In genomic region chr11:106106047-106106587, GRCm38 (mm10) we compare ENCODE assay signal across 15 mouse cellular contexts. TPM values are rescaled to one million over a fixed set of nuclear protein-coding genes. Genes with fewer than 3 reads are reported as not detected.
A peak's percentile ranks its signal among the peaks of the same experiment; 100 is the strongest.
DNase-seq lines count a peak whose midpoint lies in the region; ATAC-seq and TF ChIP-seq lines count a peak whose summit lies in the region.
"Had no signal": no experiment of that assay in that cellular context is flagged by ENCODE, and none has a peak within 500 bp of the region (broad histone marks: within the 10 kb centered on the region; RNA-seq: fewer than 3 reads in every experiment).

No protein-coding gene starts in this region.

- no peaks in the 10 kb centered on the region for H3K4me1 ChIP-seq in liver, embryonic 11.5 days (replicated peaks; ENCODE audit: control insufficient read depth, insufficient read depth, low read length)
- peaks cover 33% of the 10 kb centered on the region for H3K4me1 ChIP-seq in bone marrow macrophage, adult 2 months (ENCODE audit: control insufficient read depth, insufficient read depth, low read length)
- no peaks in the 10 kb centered on the region for H3K4me1 ChIP-seq in hindbrain, embryonic 12.5 days
- H3K4me1 ChIP-seq: lung, embryonic 15.5 days; stomach, embryonic 15.5 days had no signal

- H3K9ac ChIP-seq in liver, embryonic 11.5 days (ENCODE audit: low read depth, low read length): no peak overlapping the region
- H3K9ac ChIP-seq in hindbrain, embryonic 12.5 days: no peak overlapping the region
- H3K9ac ChIP-seq: lung, embryonic 15.5 days; stomach, embryonic 15.5 days had no signal

- no peak for TF ChIP-seq CTCF in bone marrow macrophage, adult 2 months (IDR thresholded peaks at IDR 0.05; ENCODE audit: low read depth, low read length)

- WGBS in liver, embryonic 11.5 days: 49% methylated on average over 8 of the region's 8 CpGs
- 10% methylated on average over 8 of the region's 8 CpGs for WGBS in macrophage (ENCODE audit: missing documents)
- 84% methylated on average over 8 of the region's 8 CpGs for WGBS in hindbrain, embryonic 12.5 days

- peaks cover 95% of the 10 kb centered on the region for H3K79me2 ChIP-seq in macrophage (ENCODE audit: inconsistent target)

- no peak for TF ChIP-seq POLR2A in bone marrow macrophage, adult 2 months (IDR thresholded peaks at IDR 0.05; ENCODE audit: borderline replicate concordance, low read depth, low read length)

- no peak for ATAC-seq in liver, embryonic 11.5 days (replicated peaks; ENCODE audit: low FRiP score)
- ATAC-seq in hindbrain, embryonic 12.5 days (ENCODE audit: low FRiP score): no peak
- ATAC-seq in inflammation-experienced regulatory T-cells, adult 6 months: no peak
- ATAC-seq: intestine, postnatal 0 days had no signal

- H3K27ac ChIP-seq in liver, embryonic 11.5 days (ENCODE audit: low read depth, low read length): no peak overlapping the region
- peak overlapping the region; percentile 44 for H3K27ac ChIP-seq in bone marrow macrophage, adult 2 months (ENCODE audit: insufficient read depth, low read depth, low read length)
- peak overlapping the region; percentile 47 for H3K27ac ChIP-seq in macrophage
- H3K27ac ChIP-seq in hindbrain, embryonic 12.5 days: no peak overlapping the region
- H3K27ac ChIP-seq: gastrocnemius, adult 2 months; lung, embryonic 15.5 days; stomach, embryonic 15.5 days had no signal

- H3K36me3 ChIP-seq in liver, embryonic 11.5 days (ENCODE audit: control insufficient read depth, insufficient read depth, low read length): no peaks in the 10 kb centered on the region
- H3K36me3 ChIP-seq in macrophage (ENCODE audit: inconsistent target): no peaks in the 10 kb centered on the region
- H3K36me3 ChIP-seq in hindbrain, embryonic 12.5 days: peaks cover 8% of the 10 kb centered on the region; the same call in 1 of the 2 replicates

- H3K27me3 ChIP-seq in liver, embryonic 11.5 days (replicated peaks; ENCODE audit: control insufficient read depth, insufficient read depth, low read length): no peaks in the 10 kb centered on the region
- H3K27me3 ChIP-seq in hindbrain, embryonic 12.5 days: no peaks in the 10 kb centered on the region
- H3K27me3 ChIP-seq: lung, embryonic 15.5 days; stomach, embryonic 15.5 days had no signal

- DNase-seq in liver: peak; percentile 4
- no peak for DNase-seq in liver, embryonic 11.5 days (ENCODE audit: low spot score)
- DNase-seq in spleen, postnatal 4 days (ENCODE audit: low spot score in 2 of 2): peak; percentile 43 to 65
- DNase-seq in gastrocnemius, adult 18-20 months (ENCODE audit: low spot score): no peak
- DNase-seq: gastrocnemius, adult 2 months had no signal

- no peak overlapping the region for H3K4me3 ChIP-seq in liver, embryonic 11.5 days (ENCODE audit: low read depth, low read length)
- peak overlapping the region; percentile 4 for H3K4me3 ChIP-seq in bone marrow macrophage, adult 2 months (ENCODE audit: insufficient read depth, low read length)
- no peak overlapping the region for H3K4me3 ChIP-seq in macrophage (ENCODE audit: inconsistent target)
- no peak overlapping the region for H3K4me3 ChIP-seq in hindbrain, embryonic 12.5 days
- H3K4me3 ChIP-seq: gastrocnemius, adult 2 months; lung, embryonic 15.5 days; stomach, embryonic 15.5 days had no signal

- H3K4me2 ChIP-seq in liver, embryonic 11.5 days: no peak overlapping the region
- H3K4me2 ChIP-seq in hindbrain, embryonic 12.5 days (replicated peaks): no peak overlapping the region
- H3K4me2 ChIP-seq: lung, embryonic 15.5 days; stomach, embryonic 15.5 days had no signal

- H3K9me3 ChIP-seq in liver, embryonic 11.5 days (ENCODE audit: control insufficient read depth, low read length): no peaks in the 10 kb centered on the region
- no peaks in the 10 kb centered on the region for H3K9me3 ChIP-seq in hindbrain, embryonic 12.5 days (replicated peaks)
- H3K9me3 ChIP-seq: lung, embryonic 15.5 days; stomach, embryonic 15.5 days had no signal

RNA-seq across cellular contexts. Expression of gene Map3k3, which starts 21.7 kb away (rescaled TPM):
- 12.8 and 17.4 TPM in 2 replicates for polyA plus RNA-seq in liver, embryonic 11.5 days (2014; fragmentation: Nextera tagmentation; extraction: Ambion mirVana)
- polyA plus RNA-seq in bone marrow macrophage, adult 2 months (2012; ENCODE audit: insufficient read depth, insufficient read length, missing spikeins): 67.0 and 70.9 TPM in 2 replicates
- 100 to 1,000 TPM in 18 of 26 experiments, 10 to 100 TPM in 8; 57.7 to 179 (median 131) TPM for total RNA-seq in macrophage (2018; cell fraction: chromatin; rRNA removed)
- total RNA-seq in macrophage (2018; cell fraction: cytosol; rRNA removed): 10 to 100 TPM; 43.2 to 66.4 (median 60.0) TPM
- 100 to 1,000 TPM in 8 of 26 experiments, 10 to 100 TPM in 18; 44.3 to 138 (median 89.0) TPM for total RNA-seq in macrophage (2018; cell fraction: nucleus; rRNA removed)
- 47.7 to 51.9 TPM (median 49.8 TPM) in 3 replicates for polyA plus RNA-seq in macrophage (2018)
- 10 to 100 TPM; 20.9 to 23.2 TPM for total RNA-seq in gastrocnemius, adult 18-20 months (2021)
- polyA plus RNA-seq in hindbrain, embryonic 12.5 days (2016; fragmentation: Nextera tagmentation; extraction: Ambion mirVana): 27.0 and 27.9 TPM in 2 replicates
- polyA plus RNA-seq in inflammation-experienced regulatory T-cells, adult 6 months (2017; shearing (Covaris generic)): 10 to 100 TPM; 11.5 to 33.4 (median 33.3) TPM

RNA-seq across cellular contexts. Expression of gene Taco1, which starts 40.3 kb away (rescaled TPM):
- 12.8 and 13.8 TPM in 2 replicates for polyA plus RNA-seq in liver, embryonic 11.5 days (2014; fragmentation: Nextera tagmentation; extraction: Ambion mirVana)
- polyA plus RNA-seq in bone marrow macrophage, adult 2 months (2012; ENCODE audit: insufficient read depth, insufficient read length, missing spikeins): 7.2 and 7.6 TPM in 2 replicates
- total RNA-seq in macrophage (2018; cell fraction: chromatin; rRNA removed): 1 to 10 TPM; 1.9 to 8.9 (median 4.9) TPM
- total RNA-seq in macrophage (2018; cell fraction: cytosol; rRNA removed): 10 to 100 TPM in 11 of 26 experiments, 1 to 10 TPM in 15; 2.5 to 14.2 (median 9.2) TPM
- 10 to 100 TPM in 2 of 26 experiments, 1 to 10 TPM in 24; 2.4 to 11.2 (median 5.4) TPM for total RNA-seq in macrophage (2018; cell fraction: nucleus; rRNA removed)
- 9.9 to 15.0 TPM (median 13.6 TPM) in 3 replicates for polyA plus RNA-seq in macrophage (2018)
- total RNA-seq in gastrocnemius, adult 18-20 months (2021): 10 to 100 TPM; 39.7 to 44.4 TPM
- polyA plus RNA-seq in hindbrain, embryonic 12.5 days (2016; fragmentation: Nextera tagmentation; extraction: Ambion mirVana): 9.0 and 9.2 TPM in 2 replicates
- polyA plus RNA-seq in inflammation-experienced regulatory T-cells, adult 6 months (2017; shearing (Covaris generic)): 10 to 100 TPM in 2 of 3 experiments, 1 to 10 TPM in 1; 7.7 to 14.5 (median 13.3) TPM

RNA-seq across cellular contexts. Expression of gene Gm10840, which starts 54.5 kb away (rescaled TPM):
- polyA plus RNA-seq in liver, embryonic 11.5 days (2014; fragmentation: Nextera tagmentation; extraction: Ambion mirVana): not detected in 2 replicates
- polyA plus RNA-seq in bone marrow macrophage, adult 2 months (2012; ENCODE audit: insufficient read depth, insufficient read length, missing spikeins): not detected in 2 replicates
- total RNA-seq in macrophage (2018; cell fraction: chromatin; rRNA removed): not detected
- total RNA-seq in macrophage (2018; cell fraction: cytosol; rRNA removed): not detected
- not detected for total RNA-seq in macrophage (2018; cell fraction: nucleus; rRNA removed)
- not detected in 3 replicates for polyA plus RNA-seq in macrophage (2018)
- not detected for total RNA-seq in gastrocnemius, adult 18-20 months (2021)
- 0.93 and 1.0 TPM in 2 replicates for polyA plus RNA-seq in hindbrain, embryonic 12.5 days (2016; fragmentation: Nextera tagmentation; extraction: Ambion mirVana)
- not detected for polyA plus RNA-seq in inflammation-experienced regulatory T-cells, adult 6 months (2017; shearing (Covaris generic))
- total RNA-seq: gastrocnemius, adult 2 months; left cerebral cortex, postnatal 25 days had no signal
- polyA plus RNA-seq: heart, embryonic 16.5 days; intestine, postnatal 0 days; large intestine, adult 2 months; lung, embryonic 15.5 days; stomach, embryonic 15.5 days had no signal

RNA-seq across cellular contexts. Expression of gene Limd2, which starts 54.5 kb away (rescaled TPM):
- polyA plus RNA-seq in liver, embryonic 11.5 days (2014; fragmentation: Nextera tagmentation; extraction: Ambion mirVana): 172 and 182 TPM in 2 replicates
- 263 and 272 TPM in 2 replicates for polyA plus RNA-seq in bone marrow macrophage, adult 2 months (2012; ENCODE audit: insufficient read depth, insufficient read length, missing spikeins)
- 100 to 1,000 TPM in 1 of 26 experiments, 10 to 100 TPM in 24, 1 to 10 TPM in 1; 8.2 to 112 (median 31.2) TPM for total RNA-seq in macrophage (2018; cell fraction: chromatin; rRNA removed)
- total RNA-seq in macrophage (2018; cell fraction: cytosol; rRNA removed): 100 to 1,000 TPM in 13 of 26 experiments, 10 to 100 TPM in 13; 45.0 to 294 (median 129) TPM
- total RNA-seq in macrophage (2018; cell fraction: nucleus; rRNA removed): 100 to 1,000 TPM in 7 of 26 experiments, 10 to 100 TPM in 19; 14.1 to 140 (median 60.6) TPM
- 74.9 to 122 TPM (median 80.3 TPM) in 3 replicates for polyA plus RNA-seq in macrophage (2018)
- 1 to 10 TPM; 3.2 to 3.6 TPM for total RNA-seq in gastrocnemius, adult 18-20 months (2021)
- 302 and 316 TPM in 2 replicates for polyA plus RNA-seq in hindbrain, embryonic 12.5 days (2016; fragmentation: Nextera tagmentation; extraction: Ambion mirVana)
- 100 to 1,000 TPM; 535 to 666 (median 652) TPM for polyA plus RNA-seq in inflammation-experienced regulatory T-cells, adult 6 months (2017; shearing (Covaris generic))

Comparison
In these comparisons a context has a peak if more than half of its experiments do, and no peak if none do; other contexts are left out.
1. DNase-seq: peak in liver (single experiment) and spleen, postnatal 4 days (2 of 2); none in liver, embryonic 11.5 days (single experiment) and gastrocnemius, adult 18-20 months (single experiment).
2. H3K27ac ChIP-seq: peak in bone marrow macrophage, adult 2 months (single experiment) and macrophage (single experiment); none in liver, embryonic 11.5 days (single experiment) and hindbrain, embryonic 12.5 days (single experiment).